Mouse (Mus musculus) midbrain, embryonic 10.5 days (tissue): Measurements from ENCODE around the gene Exosc1. TPM values are rescaled to one million over a fixed set of nuclear protein-coding genes. Genes with fewer than 3 reads are reported as not detected.

ENCODE experiments used
- DNase-seq: peaks from one replicate; pipeline ENCODE4 v3.0.0-alpha.2; 2017; ENCODE audit warnings: low spot score
- H3K27ac ChIP-seq: fragments of 300-500 bp; sonication (generic); replicated peaks from 2 replicates; pipeline ENCODE4 v1.5.1; 2016; ENCODE audit warnings: mild to moderate bottlenecking
- H3K27me3 ChIP-seq: fragments of 300-500 bp; sonication (generic); 2 replicates; pipeline ENCODE4 v1.6.1; 2016; ENCODE audit warnings: low read depth, mild to moderate bottlenecking; ENCODE audit not compliant: poor library complexity, severe bottlenecking
- H3K36me3 ChIP-seq: fragments of 300-500 bp; sonication (generic); 2 replicates; pipeline ENCODE4 v1.6.1; 2016; ENCODE audit warnings: mild to moderate bottlenecking, moderate library complexity
- H3K4me1 ChIP-seq: fragments of 300-500 bp; sonication (generic); 2 replicates; pipeline ENCODE4 v1.6.1; 2016
- H3K4me3 ChIP-seq: fragments of 300-500 bp; sonication (generic); 2 replicates; pipeline ENCODE4 v1.5.1; 2016; ENCODE audit warnings: mild to moderate bottlenecking, moderate library complexity
- H3K9me3 ChIP-seq: fragments of 300-500 bp; sonication (generic); replicated peaks from 2 replicates; pipeline ENCODE4 v1.6.1; 2016; ENCODE audit warnings: mild to moderate bottlenecking
- WGBS: fragments of 180-500 bp; shearing (Covaris S2); methylation state at CpG from one replicate; pipeline ENCODE4 v1.1.7; 2016; 5-methylcytosine and 5-hydroxymethylcytosine counted together
- polyA plus RNA-seq: library from polyadenylated mRNA; unstranded; fragments of >200 nt; fragmentation: Nextera tagmentation; extraction: Ambion mirVana; gene quantifications from 2 replicates; pipeline ENCODE4 v1.2.1, GENCODE M21; 2016

Exosc1 gene
- 82.1 and 96.4 TPM in 2 replicates for polyA plus RNA-seq

- no peaks in the 10 kb centered on the region for H3K9me3 ChIP-seq
- DNase-seq: peak; percentile 98
- no peaks in the 10 kb centered on the region for H3K27me3 ChIP-seq
- WGBS: under 1% methylated on average over 47 of the region's 47 CpGs
- peak within 1 kb of the TSS; percentile 98 for H3K4me3 ChIP-seq
- peaks cover 24% of the 10 kb centered on the region for H3K4me1 ChIP-seq
- peaks cover 51% of the 10 kb centered on the region for H3K36me3 ChIP-seq
- H3K27ac ChIP-seq: peak within 1 kb of the TSS; percentile 90
These were observed at the start of gene Exosc1, which contains the start of gene Zdhhc16 for GRCm38 (mm10) chr19:41933179-41934086. Gene Exosc1, minus strand, starts transcription at chr19:41933423. Gene Zdhhc16, plus strand, starts transcription at chr19:41933480.

GRCm38 (mm10) chr19:41982791-41983150 is 49.5 kb upstream of the Exosc1 start:
- no peaks in the 10 kb centered on the region for H3K9me3 ChIP-seq
- peaks cover 32% of the 10 kb centered on the region for H3K4me1 ChIP-seq
- 6% methylated on average over 4 of the region's 4 CpGs for WGBS
- 0 out of 2 replicates have a peak, but pooled peaks cover 3% of the 10 kb centered on the region for H3K36me3 ChIP-seq
- peak overlapping the region; percentile 71 for H3K4me3 ChIP-seq
- no peak for DNase-seq
- H3K27me3 ChIP-seq: peaks cover 29% of the 10 kb centered on the region
- no peak overlapping the region for H3K27ac ChIP-seq

GRCm38 (mm10) chr19:41981931-41982790 is 48.9 kb upstream of the Exosc1 start:
- peak overlapping the region; percentile 71 for H3K4me3 ChIP-seq
- H3K27ac ChIP-seq: peak overlapping the region; percentile 88
- DNase-seq: peak; percentile 63
- H3K36me3 ChIP-seq: 0 out of 2 replicates have a peak, but pooled peaks cover 6% of the 10 kb centered on the region
- WGBS: under 1% methylated on average over 74 of the region's 74 CpGs
- peaks cover 29% of the 10 kb centered on the region for H3K27me3 ChIP-seq
- H3K9me3 ChIP-seq: no peaks in the 10 kb centered on the region
- H3K4me1 ChIP-seq: peaks cover 32% of the 10 kb centered on the region

DNA sequence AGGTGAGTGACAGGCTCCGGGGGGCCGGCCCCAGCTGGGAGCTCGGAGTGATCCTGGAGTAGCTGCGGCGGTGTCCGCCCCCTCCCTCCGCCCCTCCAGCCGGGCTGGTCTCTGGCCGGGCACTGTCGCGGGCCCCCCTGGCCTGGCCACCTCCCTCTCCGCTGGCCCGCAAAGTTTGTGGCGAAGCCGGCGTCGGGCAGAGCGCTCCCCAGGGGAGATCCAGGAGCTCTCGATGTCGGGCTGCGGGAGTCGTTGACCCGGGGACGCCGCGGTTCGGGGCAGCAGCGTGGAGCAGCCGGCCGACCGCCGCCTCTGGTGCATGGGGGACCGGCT is 48.3 kb upstream of the Exosc1 start, which contains the start of gene Ubtd1:
Ubtd1 (plus strand) TSS at position 169 of the 333 bp plus-strand sequence.
- H3K27me3 ChIP-seq: peaks cover 29% of the 10 kb centered on the region
- WGBS: 0% methylated on average over 31 of the region's 33 CpGs
- DNase-seq: no peak

GRCm38 (mm10) chr19:41980819-41981594 is 47.8 kb upstream of the Exosc1 start, which contains the start of gene Mms19:
Gene Mms19, minus strand, starts transcription at chr19:41981157.
- Histone ChIP-seq H3K4me1 (peaks cover 34% of the 10 kb centered on the region), H3K9me3 (no peaks in the 10 kb centered on the region), H3K27ac (peak within 1 kb of the TSS; percentile 88), H3K4me3 (peak within 1 kb of the TSS; percentile 71), H3K27me3 (peaks cover 29% of the 10 kb centered on the region), H3K36me3 (peaks cover 9% of the 10 kb centered on the region; the same call in 1 of the 2 replicates)
- WGBS: under 1% methylated on average over 66 of the region's 68 CpGs
- peak; percentile 99 for DNase-seq

More for the DNA sequence above, 48.3 kb upstream of the Exosc1 start, which contains the start of gene Ubtd1:
- peaks cover 8% of the 10 kb centered on the region; the same call in 1 of the 2 replicates for H3K36me3 ChIP-seq
- H3K4me3 ChIP-seq: peak within 1 kb of the TSS; percentile 71
- peaks cover 34% of the 10 kb centered on the region for H3K4me1 ChIP-seq
- peak within 1 kb of the TSS; percentile 88 for H3K27ac ChIP-seq
- H3K9me3 ChIP-seq: no peaks in the 10 kb centered on the region

DNA sequence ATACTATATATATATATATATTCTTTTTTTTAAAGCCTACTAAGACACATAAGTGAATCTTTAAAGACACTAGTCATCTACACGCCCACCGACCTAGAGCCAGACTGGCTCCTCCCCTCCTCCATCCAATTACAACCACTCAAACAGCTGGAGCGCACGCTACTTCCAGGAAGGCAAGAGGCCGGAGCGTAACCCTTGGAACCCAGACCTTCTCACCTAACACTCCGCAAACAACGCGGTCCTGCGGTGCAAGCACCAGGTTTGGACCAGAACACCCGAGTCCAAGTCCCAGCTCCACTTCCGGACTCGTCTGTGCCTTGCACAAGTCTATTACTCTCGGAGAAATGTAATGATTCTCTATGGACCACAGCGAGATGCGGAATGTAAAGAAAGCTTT is 47.2 kb upstream of the Exosc1 start:
- Histone ChIP-seq H3K27ac (peak overlapping the region; percentile 88), H3K4me1 (peaks cover 34% of the 10 kb centered on the region), H3K36me3 (peaks cover 12% of the 10 kb centered on the region; the same call in 1 of the 2 replicates), H3K4me3 (peak overlapping the region; percentile 71), H3K27me3 (peaks cover 29% of the 10 kb centered on the region), H3K9me3 (no peaks in the 10 kb centered on the region)
- under 1% methylated on average over 16 of the region's 16 CpGs for WGBS
- no peak for DNase-seq

GRCm38 (mm10) chr19:41973891-41974794 is 40.9 kb upstream of the Exosc1 start:
- 69% methylated on average over 13 of the region's 13 CpGs for WGBS
- Histone ChIP-seq H3K4me1 (peaks cover 11% of the 10 kb centered on the region), H3K36me3 (peaks cover 24% of the 10 kb centered on the region), H3K27me3 (no peaks in the 10 kb centered on the region), H3K27ac (no peak overlapping the region), H3K4me3 (no peak overlapping the region), H3K9me3 (no peaks in the 10 kb centered on the region)
- DNase-seq: no peak

- no peak for DNase-seq
- 97% methylated on average over 7 of the region's 7 CpGs for WGBS
- no peak overlapping the region for H3K4me3 ChIP-seq
- no peak overlapping the region for H3K27ac ChIP-seq
- peaks cover 3% of the 10 kb centered on the region for H3K4me1 ChIP-seq
- H3K9me3 ChIP-seq: no peaks in the 10 kb centered on the region
- H3K27me3 ChIP-seq: no peaks in the 10 kb centered on the region
- peaks cover 54% of the 10 kb centered on the region for H3K36me3 ChIP-seq
These were observed 36.4 kb upstream of the Exosc1 start for GRCm38 (mm10) chr19:41969618-41970017.

DNA sequence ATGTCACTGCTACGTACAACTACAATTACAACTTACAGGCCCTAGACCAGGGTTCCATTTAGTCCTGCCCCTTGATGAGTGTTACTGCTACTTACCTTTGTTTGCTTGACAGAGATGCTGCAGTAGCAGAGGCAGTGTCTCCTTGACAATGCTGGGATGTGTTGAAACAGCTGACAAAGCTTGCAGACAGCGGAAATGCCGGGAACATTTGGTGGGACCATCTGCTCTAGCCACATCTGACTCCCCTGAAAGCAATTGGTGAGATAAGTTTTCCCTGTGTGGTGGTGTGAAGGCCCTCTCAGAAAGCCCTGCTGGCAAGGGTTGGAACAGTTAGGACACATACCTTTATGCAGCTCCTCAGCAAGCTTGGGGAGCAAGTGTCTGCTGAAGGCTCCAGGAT is 20.4 kb upstream of the Exosc1 start:
- H3K36me3 ChIP-seq: peaks cover 98% of the 10 kb centered on the region
- H3K9me3 ChIP-seq: no peaks in the 10 kb centered on the region
- 93% methylated on average over 3 of the region's 3 CpGs for WGBS

DNA sequence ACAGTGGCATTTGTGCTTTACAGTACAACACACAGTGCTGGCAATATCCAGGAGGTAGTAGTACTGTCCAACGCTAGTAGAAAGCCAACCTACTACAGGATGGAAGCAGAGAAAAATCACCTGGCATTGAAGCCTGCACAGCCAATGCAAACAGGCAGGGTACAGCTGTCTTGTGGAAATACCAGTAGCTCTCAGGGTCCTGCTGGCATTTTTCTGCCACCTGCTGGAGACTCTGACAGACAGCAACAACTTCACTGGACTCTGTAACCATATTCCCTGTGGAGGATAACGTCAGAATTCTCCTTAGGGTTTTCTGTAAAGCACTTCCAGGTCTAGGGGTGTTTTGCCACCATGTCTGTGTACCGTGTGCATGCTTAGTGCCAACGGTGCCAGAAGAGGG is 19.1 kb upstream of the Exosc1 start:
- Histone ChIP-seq H3K36me3 (peaks cover 99% of the 10 kb centered on the region), H3K9me3 (no peaks in the 10 kb centered on the region), H3K27me3 (no peaks in the 10 kb centered on the region), H3K27ac (no peak overlapping the region), H3K4me3 (no peak overlapping the region), H3K4me1 (no peaks in the 10 kb centered on the region)
- 88% methylated on average over 4 of the region's 4 CpGs for WGBS
- no peak for DNase-seq

More for the DNA sequence above, 20.4 kb upstream of the Exosc1 start:
- no peak overlapping the region for H3K27ac ChIP-seq
- no peaks in the 10 kb centered on the region for H3K27me3 ChIP-seq
- H3K4me3 ChIP-seq: no peak overlapping the region
- no peaks in the 10 kb centered on the region for H3K4me1 ChIP-seq
- no peak for DNase-seq

DNA sequence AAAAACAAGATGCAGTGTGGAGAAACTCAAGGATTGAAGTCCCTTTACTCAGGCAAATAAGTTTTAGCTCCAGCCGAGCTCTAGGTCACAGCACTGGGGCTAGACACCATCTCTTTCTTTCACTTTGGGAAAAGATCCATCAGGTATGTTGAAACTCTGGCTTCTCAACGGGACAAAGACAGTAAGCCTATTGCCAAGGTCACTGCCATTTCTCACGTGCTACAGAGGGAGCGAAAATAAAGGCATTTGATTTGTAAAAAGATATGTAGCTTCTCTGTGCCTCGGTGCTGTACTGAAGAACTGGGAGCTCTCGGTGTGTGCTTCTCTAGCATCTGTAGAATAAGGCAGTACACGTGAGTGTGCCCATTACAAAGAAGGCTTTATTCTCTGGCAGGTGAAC is 10.6 kb upstream of the Exosc1 start:
- Histone ChIP-seq H3K36me3 (peaks cover 97% of the 10 kb centered on the region), H3K27ac (no peak overlapping the region), H3K4me3 (no peak overlapping the region), H3K9me3 (peaks cover 4% of the 10 kb centered on the region; the same call in 1 of the 2 replicates), H3K4me1 (no peaks in the 10 kb centered on the region), H3K27me3 (no peaks in the 10 kb centered on the region)
- no peak for DNase-seq
- 89% methylated on average over 7 of the region's 7 CpGs for WGBS
